Comparison of ENCODE assay signal across 9 mouse cellular contexts in genomic region chr4:153480551-153481262, GRCm38 (mm10). TPM values are rescaled to one million over a fixed set of nuclear protein-coding genes. Genes with fewer than 3 reads are reported as not detected.
DNase-seq lines count a peak whose midpoint lies in the region; ATAC-seq lines count a peak whose summit lies in the region.
"Had no signal": no experiment of that assay in that cellular context is flagged by ENCODE, and none has a peak within 500 bp of the region (broad histone marks: within the 10 kb centered on the region; RNA-seq: fewer than 3 reads in every experiment).

No protein-coding gene starts in this region.

- H3K9ac ChIP-seq in heart, embryonic 13.5 days = no peak overlapping the region
- peak overlapping the region; percentile 78 for H3K9ac ChIP-seq in neural tube, embryonic 11.5 days (ENCODE audit: low read length)

- intact Hi-C loops in heart, postnatal 36 days (cut with DNase I) = loop anchor here (5.0 kb wide), 2 partner anchors 303 to 948 kb away; no protein-coding TSS in a partner anchor
- intact Hi-C loops in left cerebral cortex, postnatal 10 days (cut with DNase I) = loop anchor here (2.0 to 5.0 kb wide), 5 partner anchors 303 to 948 kb away; no protein-coding TSS in a partner anchor

- no peaks in the 10 kb centered on the region for H3K36me3 ChIP-seq in heart, embryonic 13.5 days
- no peaks in the 10 kb centered on the region for H3K36me3 ChIP-seq in hindbrain, embryonic 10.5 days
- no peaks in the 10 kb centered on the region for H3K36me3 ChIP-seq in neural tube, embryonic 11.5 days (ENCODE audit: control insufficient read depth, insufficient read depth, low read length)

- peak overlapping the region; percentile 72 for H3K4me2 ChIP-seq in heart, embryonic 13.5 days
- peak overlapping the region; percentile 95 for H3K4me2 ChIP-seq in neural tube, embryonic 11.5 days (ENCODE audit: low read depth)

- no peak overlapping the region; the same call in 1 of the 2 replicates for H3K4me3 ChIP-seq in heart, embryonic 13.5 days
- H3K4me3 ChIP-seq in hindbrain, embryonic 10.5 days = peak overlapping the region; percentile 72
- H3K4me3 ChIP-seq in neural tube, embryonic 11.5 days (ENCODE audit: low read depth, low read length) = peak overlapping the region; percentile 65

- peaks cover 20% of the 10 kb centered on the region for H3K4me1 ChIP-seq in heart, embryonic 13.5 days
- H3K4me1 ChIP-seq in hindbrain, embryonic 10.5 days (replicated peaks) = peaks cover 77% of the 10 kb centered on the region
- peaks cover 36% of the 10 kb centered on the region for H3K4me1 ChIP-seq in neural tube, embryonic 11.5 days (ENCODE audit: control insufficient read depth, insufficient read depth, low read length)

- H3K9me3 ChIP-seq in heart, embryonic 13.5 days = no peaks in the 10 kb centered on the region
- H3K9me3 ChIP-seq in hindbrain, embryonic 10.5 days = no peaks in the 10 kb centered on the region
- no peaks in the 10 kb centered on the region for H3K9me3 ChIP-seq in neural tube, embryonic 11.5 days (ENCODE audit: control insufficient read depth, low read length)

- H3K27me3 ChIP-seq in heart, embryonic 13.5 days (replicated peaks) = peaks cover 100% of the 10 kb centered on the region
- H3K27me3 ChIP-seq in hindbrain, embryonic 10.5 days (ENCODE audit: insufficient read depth, poor library complexity, severe bottlenecking) = peaks cover 72% of the 10 kb centered on the region
- H3K27me3 ChIP-seq in neural tube, embryonic 11.5 days (ENCODE audit: control insufficient read depth, insufficient read depth, low read length) = peaks cover 28% of the 10 kb centered on the region

- ATAC-seq in heart, embryonic 13.5 days (ENCODE audit: extremely low read depth, insufficient number of reproducible peaks, low FRiP score, low TSS enrichment) = no peak
- ATAC-seq in neural tube, embryonic 11.5 days (ENCODE audit: insufficient read depth, low FRiP score, low TSS enrichment) = no peak

- 5% methylated on average over 19 of the region's 19 CpGs for WGBS in heart, embryonic 13.5 days
- WGBS in hindbrain, embryonic 10.5 days = 2% methylated on average over 19 of the region's 19 CpGs
- 4% methylated on average over 19 of the region's 19 CpGs for WGBS in neural tube, embryonic 11.5 days

- DNase-seq in heart, postnatal 36 days = no peak
- peak; percentile 88 for DNase-seq in embryo, embryonic 11 days
- peak; percentile 82 for DNase-seq in hindbrain, embryonic 10.5 days (ENCODE audit: low spot score)
- DNase-seq in left cerebral cortex, postnatal 10 days (ENCODE audit: extremely low spot score in 1 of 2, low spot score in 2 of 2) = peak; percentile 77 to 81
- peak; percentile 84 for DNase-seq in neural tube, embryonic 11.5 days (ENCODE audit: low spot score)
- DNase-seq in thymus, postnatal 4 days = no peak
- DNase-seq in gastrocnemius, postnatal 10 days = no peak

- no peak overlapping the region for H3K27ac ChIP-seq in heart, embryonic 13.5 days (replicated peaks)
- peak overlapping the region; percentile 88 for H3K27ac ChIP-seq in hindbrain, embryonic 10.5 days
- H3K27ac ChIP-seq in neural tube, embryonic 11.5 days (ENCODE audit: low read depth, low read length) = no peak overlapping the region

RNA-seq across cellular contexts. Expression of gene Ajap1, which starts 1.9 kb away (rescaled TPM):
- polyA plus RNA-seq in heart, embryonic 13.5 days (2015; fragmentation: Nextera tagmentation; extraction: Ambion mirVana) = 0.08 and 0.11 TPM in 2 replicates
- total RNA-seq in heart, postnatal 36 days (2021) = under 1 TPM; 0.11 to 0.17 TPM
- polyA plus RNA-seq in hindbrain, embryonic 10.5 days (2016; fragmentation: Nextera tagmentation; extraction: Ambion mirVana) = 2.6 and 3.5 TPM in 2 replicates
- total RNA-seq in left cerebral cortex, postnatal 10 days (2021) = 10 to 100 TPM; 53.4 to 58.1 TPM
- 3.3 and 5.0 TPM in 2 replicates for polyA plus RNA-seq in neural tube, embryonic 11.5 days (2014; fragmentation: Nextera tagmentation; extraction: Ambion mirVana)
- under 1 TPM; 0.81 to 0.87 TPM for total RNA-seq in gastrocnemius, postnatal 10 days (2021)
- polyA plus RNA-seq: heart, embryonic 14.5 days had no signal

Comparison
In these comparisons a context has a peak if more than half of its experiments do, and no peak if none do; other contexts are left out.
1. DNase-seq: peak in embryo, embryonic 11 days (single experiment), hindbrain, embryonic 10.5 days (single experiment), left cerebral cortex, postnatal 10 days (2 of 2) and neural tube, embryonic 11.5 days (single experiment); none in heart, postnatal 36 days (0 of 2), thymus, postnatal 4 days (single experiment) and gastrocnemius, postnatal 10 days (single experiment).
2. RNA of gene Ajap1, which starts 1.9 kb away (total RNA-seq): 53.4 to 58.1 TPM in left cerebral cortex, postnatal 10 days; 0.81 to 0.87 TPM in gastrocnemius, postnatal 10 days and 0.11 to 0.17 TPM in heart, postnatal 36 days; every median in the first group is over 10 times any median in the second.